Mouse (Mus musculus): Measurements from ENCODE around the gene Fap. TPM values are rescaled to one million over a fixed set of nuclear protein-coding genes. Genes with fewer than 3 reads are reported as not detected.

Gene Fap
- polyA plus RNA-seq, 1 experiment: 0.27 TPM

GRCm38 (mm10) chr2:62495407-62495806, 78.5 kb downstream of the Fap start:
- H3K4me3 ChIP-seq (ENCODE audit: low read depth, low read length): no peak overlapping the region
- 77% methylated on average over 4 of the region's 4 CpGs for WGBS
- no peak for TF ChIP-seq POLR2A (IDR thresholded peaks at IDR 0.05; ENCODE audit: low read depth, low read length)
- TF ChIP-seq CTCF (IDR thresholded peaks at IDR 0.05; ENCODE audit: extremely low read depth, insufficient read length, insufficient replicate concordance, low read depth, low read length): no peak
- no peaks in the 10 kb centered on the region for H3K27me3 ChIP-seq (ENCODE audit: control insufficient read depth, insufficient read depth, low read length)
- H3K4me1 ChIP-seq (ENCODE audit: control insufficient read depth, insufficient read depth, insufficient read length, low read length): no peaks in the 10 kb centered on the region
- H3K36me3 ChIP-seq (ENCODE audit: control insufficient read depth, insufficient read depth, low read length): no peaks in the 10 kb centered on the region
- no peak overlapping the region for H3K27ac ChIP-seq (ENCODE audit: insufficient read depth, low read depth, low read length)

DNA sequence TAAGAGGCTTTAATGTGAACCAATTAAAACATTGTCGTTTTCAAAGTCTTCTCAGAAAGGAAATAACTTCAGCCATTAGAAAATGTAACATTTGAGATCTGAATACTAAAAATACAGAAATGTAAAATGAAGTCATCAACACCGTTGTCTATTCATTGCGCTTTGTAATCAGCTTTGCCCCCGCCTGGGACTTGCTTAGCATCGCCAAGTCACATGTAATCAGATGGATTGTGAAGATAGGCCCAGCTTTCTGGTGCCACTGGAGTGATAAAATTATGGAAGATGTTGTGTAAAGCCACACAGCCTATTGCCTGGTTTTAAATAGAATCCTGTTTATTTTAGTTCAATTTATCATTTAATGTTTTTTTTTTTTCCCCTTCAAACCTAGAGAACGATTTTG, 84.0 kb downstream of the Fap start:
- Histone ChIP-seq H3K27me3 (ENCODE audit: control insufficient read depth, insufficient read depth, low read length) (no peaks in the 10 kb centered on the region), H3K36me3 (ENCODE audit: control insufficient read depth, insufficient read depth, low read length) (no peaks in the 10 kb centered on the region), H3K4me1 (ENCODE audit: control insufficient read depth, insufficient read depth, insufficient read length, low read length) (no peaks in the 10 kb centered on the region), H3K4me3 (ENCODE audit: low read depth, low read length) (no peak overlapping the region), H3K27ac (ENCODE audit: insufficient read depth, low read depth, low read length) (no peak overlapping the region)
- TF ChIP-seq POLR2A (IDR thresholded peaks at IDR 0.05; ENCODE audit: low read depth, low read length) (no peak), CTCF (IDR thresholded peaks at IDR 0.05; ENCODE audit: extremely low read depth, insufficient read length, insufficient replicate concordance, low read depth, low read length) (no peak)
- 87% methylated on average over 6 of the region's 6 CpGs for WGBS

DNA sequence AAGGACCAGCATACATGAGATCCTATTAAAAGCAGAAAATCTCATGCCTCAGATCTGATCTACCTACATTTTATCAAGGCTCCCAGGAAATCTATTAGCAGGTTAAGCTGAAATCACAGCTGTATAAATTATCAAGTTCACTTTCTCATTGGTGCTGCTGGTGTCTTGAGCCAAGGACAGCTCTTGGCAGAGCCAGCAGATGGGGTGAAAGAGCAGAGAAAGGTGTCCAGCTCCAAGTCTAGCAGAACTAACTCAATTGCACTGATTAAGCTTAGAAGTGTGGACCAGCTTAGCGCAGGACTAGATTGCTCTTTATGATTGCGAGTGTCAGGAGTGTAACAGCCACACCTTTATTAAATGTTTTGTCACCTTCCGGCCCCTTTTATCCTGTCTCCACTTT, 89.0 kb downstream of the Fap start:
- no peaks in the 10 kb centered on the region for H3K27me3 ChIP-seq (ENCODE audit: control insufficient read depth, insufficient read depth, low read length)
- H3K27ac ChIP-seq (ENCODE audit: insufficient read depth, low read depth, low read length): no peak overlapping the region
- no peaks in the 10 kb centered on the region for H3K4me1 ChIP-seq (ENCODE audit: control insufficient read depth, insufficient read depth, insufficient read length, low read length)
- H3K36me3 ChIP-seq (ENCODE audit: control insufficient read depth, insufficient read depth, low read length): no peaks in the 10 kb centered on the region
- no peak overlapping the region for H3K4me3 ChIP-seq (ENCODE audit: low read depth, low read length)
- no peak for TF ChIP-seq POLR2A (IDR thresholded peaks at IDR 0.05; ENCODE audit: low read depth, low read length)
- 70% methylated on average over 3 of the region's 3 CpGs for WGBS

DNA sequence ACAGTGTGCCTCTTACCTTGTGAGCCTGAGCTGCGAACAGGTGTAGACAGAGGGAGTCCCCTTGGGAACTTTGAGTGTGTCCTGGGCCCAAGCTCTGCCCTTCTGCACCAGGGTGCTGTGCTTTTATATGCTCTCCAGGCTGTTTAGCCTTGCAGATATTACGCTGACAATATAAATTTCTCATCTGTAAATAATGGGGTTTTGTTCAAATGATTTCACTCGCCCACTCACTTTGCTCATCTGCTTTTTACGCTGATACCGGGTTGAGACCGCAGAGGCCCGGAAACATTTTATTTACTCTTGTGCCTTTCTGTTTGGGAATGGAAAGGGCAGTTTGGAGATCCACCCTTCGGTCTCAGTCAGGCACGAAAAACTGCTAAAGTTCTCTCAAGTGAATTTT, 90.3 kb downstream of the Fap start, which contains the start of gene Gcg:
Gcg (minus strand) TSS at position 101 of the 400 bp plus-strand sequence.
- H3K4me3 ChIP-seq (ENCODE audit: low read depth, low read length): no peak within 1 kb of the TSS
- 71% methylated on average over 9 of the region's 9 CpGs for WGBS

GRCm38 (mm10) chr2:62480285-62481198, 93.3 kb downstream of the Fap start:
- TF ChIP-seq CTCF (IDR thresholded peaks at IDR 0.05; ENCODE audit: extremely low read depth, insufficient read length, insufficient replicate concordance, low read depth, low read length): no peak
- no peak for TF ChIP-seq POLR2A (IDR thresholded peaks at IDR 0.05; ENCODE audit: low read depth, low read length)
- Histone ChIP-seq H3K27ac (ENCODE audit: insufficient read depth, low read depth, low read length) (no peak overlapping the region), H3K4me1 (ENCODE audit: control insufficient read depth, insufficient read depth, insufficient read length, low read length) (no peaks in the 10 kb centered on the region), H3K36me3 (ENCODE audit: control insufficient read depth, insufficient read depth, low read length) (no peaks in the 10 kb centered on the region), H3K27me3 (ENCODE audit: control insufficient read depth, insufficient read depth, low read length) (no peaks in the 10 kb centered on the region), H3K4me3 (ENCODE audit: low read depth, low read length) (no peak overlapping the region)
- WGBS: 75% methylated on average over 9 of the region's 9 CpGs

More for the DNA sequence above, 90.3 kb downstream of the Fap start, which contains the start of gene Gcg:
- Histone ChIP-seq H3K36me3 (ENCODE audit: control insufficient read depth, insufficient read depth, low read length) (no peaks in the 10 kb centered on the region), H3K27ac (ENCODE audit: insufficient read depth, low read depth, low read length) (no peak within 1 kb of the TSS), H3K27me3 (ENCODE audit: control insufficient read depth, insufficient read depth, low read length) (no peaks in the 10 kb centered on the region), H3K4me1 (ENCODE audit: control insufficient read depth, insufficient read depth, insufficient read length, low read length) (no peaks in the 10 kb centered on the region)
- TF ChIP-seq CTCF (IDR thresholded peaks at IDR 0.05; ENCODE audit: extremely low read depth, insufficient read length, insufficient replicate concordance, low read depth, low read length) (no peak), POLR2A (IDR thresholded peaks at IDR 0.05; ENCODE audit: low read depth, low read length) (no peak)

GRCm38 (mm10) chr2:62469551-62469950, 104.3 kb downstream of the Fap start:
- H3K27ac ChIP-seq (ENCODE audit: insufficient read depth, low read depth, low read length): no peak overlapping the region
- no peak overlapping the region for H3K4me3 ChIP-seq (ENCODE audit: low read depth, low read length)
- no peaks in the 10 kb centered on the region for H3K36me3 ChIP-seq (ENCODE audit: control insufficient read depth, insufficient read depth, low read length)
- no peak for TF ChIP-seq CTCF (IDR thresholded peaks at IDR 0.05; ENCODE audit: extremely low read depth, insufficient read length, insufficient replicate concordance, low read depth, low read length)
- TF ChIP-seq POLR2A (IDR thresholded peaks at IDR 0.05; ENCODE audit: low read depth, low read length): no peak
- H3K4me1 ChIP-seq (ENCODE audit: control insufficient read depth, insufficient read depth, insufficient read length, low read length): no peaks in the 10 kb centered on the region
- WGBS: 84% methylated on average over 9 of the region's 9 CpGs
- H3K27me3 ChIP-seq (ENCODE audit: control insufficient read depth, insufficient read depth, low read length): no peaks in the 10 kb centered on the region

- no peak overlapping the region for H3K4me3 ChIP-seq (ENCODE audit: low read depth, low read length)
- no peaks in the 10 kb centered on the region for H3K4me1 ChIP-seq (ENCODE audit: control insufficient read depth, insufficient read depth, insufficient read length, low read length)
- H3K27me3 ChIP-seq (ENCODE audit: control insufficient read depth, insufficient read depth, low read length): no peaks in the 10 kb centered on the region
- 72% methylated on average over 2 of the region's 2 CpGs for WGBS
- no peak for TF ChIP-seq POLR2A (IDR thresholded peaks at IDR 0.05; ENCODE audit: low read depth, low read length)
- TF ChIP-seq CTCF (IDR thresholded peaks at IDR 0.05; ENCODE audit: extremely low read depth, insufficient read length, insufficient replicate concordance, low read depth, low read length): no peak
- no peak overlapping the region for H3K27ac ChIP-seq (ENCODE audit: insufficient read depth, low read depth, low read length)
- H3K36me3 ChIP-seq (ENCODE audit: control insufficient read depth, insufficient read depth, low read length): no peaks in the 10 kb centered on the region
Observed at GRCm38 (mm10) chr2:62463287-62463686, 110.6 kb downstream of the Fap start.
